Mouse (Mus musculus) embryo, embryonic 11.5 days (tissue): ENCODE measurements at regions not wholly inside any gene's neighbourhood (a gene's known extent, or its start where the extent isn't known, plus 50 kb on each side); places are given as distances from the start of the nearest gene placed in this dataset.

Experiments used
- DNase-seq: peaks from one replicate; pipeline ENCODE4 v3.0.0-alpha.2; 2012; ENCODE audit warnings: low read depth, low spot score

DNA sequence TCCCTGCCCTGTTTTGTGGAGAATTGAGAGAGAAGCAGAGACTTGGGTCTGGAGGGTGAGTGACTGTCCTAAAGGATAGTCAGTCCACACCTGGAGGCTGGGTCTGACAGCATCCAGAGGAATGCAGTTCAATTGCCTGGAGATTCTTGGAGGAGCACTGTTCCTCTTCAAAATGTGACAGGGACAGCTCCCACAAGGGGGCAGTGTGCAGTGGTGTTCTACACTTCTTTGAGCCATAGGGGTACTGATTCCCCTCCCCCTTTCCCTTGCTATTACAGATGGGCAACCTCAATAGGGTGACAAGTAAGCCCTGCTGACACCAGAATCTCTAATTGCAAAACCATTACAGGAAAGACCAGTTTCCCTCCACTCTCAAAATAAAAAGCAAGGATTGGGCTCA, 63.7 kb upstream of the Gm773 start:
- no peak for DNase-seq

DNA sequence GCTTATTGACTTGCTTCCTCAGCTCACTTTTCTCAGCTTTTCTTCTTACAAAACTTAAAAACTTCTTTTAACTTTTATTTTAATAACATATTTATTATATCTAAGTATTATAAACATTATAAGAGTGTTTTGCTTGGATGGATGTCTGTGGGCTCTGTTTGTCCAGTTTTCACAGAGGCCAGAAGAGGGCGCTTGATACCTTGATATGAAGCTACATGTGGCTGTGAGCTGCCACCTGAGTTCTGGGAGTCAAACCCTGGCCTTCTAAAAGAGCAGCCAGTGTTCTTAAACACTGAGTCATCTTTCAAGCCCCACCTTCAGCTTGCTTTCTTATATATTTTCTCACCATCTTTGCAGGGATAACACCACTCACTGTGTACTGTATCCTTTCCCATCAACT, 61.5 kb upstream of the Gm773 start:
- DNase-seq = peak; percentile 11

DNA sequence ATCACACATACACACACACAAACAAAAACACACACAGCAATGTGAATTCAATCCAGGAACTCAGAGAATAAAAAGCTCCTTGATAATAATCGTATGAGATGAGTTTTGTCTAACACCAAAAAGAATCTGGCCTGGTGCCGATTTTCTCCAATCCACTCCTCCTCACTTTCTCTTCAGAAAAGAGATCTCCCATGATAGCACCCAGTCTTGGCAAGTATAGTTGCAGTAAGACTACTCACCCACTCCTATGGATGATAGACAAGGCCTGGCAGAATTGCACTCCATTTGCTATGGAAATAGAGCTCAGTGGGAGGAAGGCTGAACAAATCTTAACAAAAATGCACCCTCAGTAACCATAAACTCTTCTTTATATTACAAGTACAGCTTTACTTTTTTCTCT, 57.0 kb upstream of the Gm773 start:
- no peak for DNase-seq
